Mouse (Mus musculus) heart, postnatal 0 days (tissue): ENCODE measurements around the gene Myom3. TPM values are rescaled to one million over a fixed set of nuclear protein-coding genes. Genes with fewer than 3 reads are reported as not detected.
A peak's percentile ranks its signal among the peaks of the same experiment; 100 is the strongest.

Experiments
- ATAC-seq: fragments of 200-750 bp; cut with Nextera tagmentation; 2 replicates; pipeline ENCODE4 v1.8.0; 2017; ENCODE audit warnings: low read depth, moderate number of reproducible peaks, moderate library complexity; ENCODE audit not compliant: insufficient read depth
- DNase-seq: peaks from one replicate; pipeline ENCODE4 v3.0.0-alpha.2; 2016; ENCODE audit warnings: low spot score
- H3K27ac ChIP-seq: fragments of 300-500 bp; sonication (generic); 2 replicates; pipeline ENCODE4 v1.5.1; 2014; ENCODE audit warnings: low read depth, mild to moderate bottlenecking
- H3K27me3 ChIP-seq: fragments of 300-500 bp; sonication (generic); 2 replicates; pipeline ENCODE4 v1.6.1; 2014; ENCODE audit warnings: low read length, mixed read lengths; ENCODE audit not compliant: control insufficient read depth, insufficient read depth
- H3K36me3 ChIP-seq: fragments of 300-500 bp; sonication (generic); replicated peaks from 2 replicates; pipeline ENCODE4 v1.6.1; 2014; ENCODE audit warnings: low read length, mixed read lengths; ENCODE audit not compliant: control insufficient read depth, insufficient read depth
- H3K4me1 ChIP-seq: fragments of 300-500 bp; sonication (generic); 2 replicates; pipeline ENCODE4 v1.6.1; 2014; ENCODE audit warnings: antibody characterized with exemption; ENCODE audit not compliant: control insufficient read depth, insufficient read depth
- H3K4me2 ChIP-seq: fragments of 300-500 bp; sonication (generic); 2 replicates; pipeline ENCODE4 v1.6.1; 2014; ENCODE audit warnings: low read depth, mild to moderate bottlenecking, low read length, moderate library complexity
- H3K4me3 ChIP-seq: fragments of 300-500 bp; sonication (generic); 2 replicates; pipeline ENCODE4 v1.5.1; 2014; ENCODE audit warnings: low read depth, low read length
- H3K9ac ChIP-seq: fragments of 300-500 bp; sonication (generic); replicated peaks from 2 replicates; pipeline ENCODE4 v1.6.1; 2014; ENCODE audit warnings: low read depth, low read length, mixed read lengths
- H3K9me3 ChIP-seq: fragments of 300-500 bp; sonication (generic); replicated peaks from 2 replicates; pipeline ENCODE4 v1.6.1; 2016; ENCODE audit warnings: low read length; ENCODE audit not compliant: control insufficient read depth
- CTCF ChIP-seq: IDR thresholded peaks from 2 replicates; pipeline ENCODE4 v1.5.1; 2016; ENCODE audit warnings: antibody characterized with exemption, control low read depth, low read depth
- EP300 ChIP-seq: IDR thresholded peaks from 2 replicates; pipeline ENCODE4 v1.6.1; 2016; ENCODE audit warnings: antibody characterized with exemption, low read depth
- WGBS: fragments of 180-500 bp; shearing (Covaris S2); extraction: QIAGEN DNeasy Blood & Tissue Kit; methylation state at CpG from one replicate; pipeline ENCODE4 v1.1.7; 2014; 5-methylcytosine and 5-hydroxymethylcytosine counted together
- polyA plus RNA-seq: library from polyadenylated mRNA; unstranded; fragments of >200 nt; fragmentation: Nextera tagmentation; extraction: Ambion mirVana; gene quantifications from 2 replicates; pipeline ENCODE4 v1.2.1, GENCODE M21; 2015
- total RNA-seq: library from RNA; depleted of rRNA; stranded (reverse); fragments of >200 nt; gene quantifications from 2 replicates; pipeline ENCODE4 v1.2.3, GENCODE M21; 2014; ENCODE audit warnings: low replicate concordance

Myom3 gene
- total and polyA plus RNA-seq, 2 experiments from 2014 or later, result 0.27 to 0.82 TPM

DNA sequence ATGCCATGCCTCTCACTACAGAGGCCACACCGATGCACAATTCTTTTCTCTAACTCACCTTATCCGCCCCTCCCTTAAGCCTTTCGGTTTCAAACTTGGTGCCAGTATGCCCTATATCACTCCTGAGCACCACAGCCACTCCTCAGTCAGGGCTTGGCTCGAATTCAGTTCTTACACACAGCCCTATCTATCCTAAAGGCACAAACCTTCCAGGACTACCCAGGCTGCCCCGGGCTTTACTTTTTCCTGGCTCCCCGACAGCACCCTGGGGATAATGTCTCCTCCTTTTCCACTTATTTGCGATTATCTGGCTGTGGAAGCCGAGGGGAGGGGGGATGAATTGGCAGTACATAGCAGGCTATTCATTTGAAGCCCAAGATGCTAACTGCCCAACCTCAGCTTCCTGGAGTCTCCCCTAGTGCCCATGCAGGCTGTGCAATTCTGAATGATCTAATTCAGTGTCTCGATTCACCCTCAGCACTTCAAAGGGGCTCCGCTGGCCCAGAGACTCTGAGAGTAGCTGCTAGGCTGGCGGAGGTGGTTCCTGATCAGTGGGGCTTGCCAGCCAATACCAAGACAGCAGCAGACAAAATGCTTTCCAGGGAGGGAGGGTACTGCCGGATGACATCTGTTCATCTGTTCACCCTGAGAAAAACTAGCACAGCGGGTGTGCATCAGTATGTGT lies 91.0 kb downstream of the Myom3 start:
- no peak overlapping the region for H3K9ac ChIP-seq
- TF ChIP-seq EP300, result no peak
- no peak for TF ChIP-seq CTCF
- peaks cover 20% of the 10 kb centered on the region for H3K4me1 ChIP-seq
- ATAC-seq, result no peak
- 39% methylated on average over 13 of the region's 13 CpGs for WGBS
- no peak overlapping the region for H3K4me3 ChIP-seq
- no peaks in the 10 kb centered on the region for H3K36me3 ChIP-seq
- H3K9me3 ChIP-seq, result no peaks in the 10 kb centered on the region
- H3K4me2 ChIP-seq, result no peak overlapping the region
- H3K27me3 ChIP-seq, result no peaks in the 10 kb centered on the region
- H3K27ac ChIP-seq, result no peak overlapping the region; the same call in 1 of the 2 replicates
- DNase-seq, result no peak

GRCm38 (mm10) chr4:135851942-135852341 lies 92.4 kb downstream of the Myom3 start:
- H3K36me3 ChIP-seq, result no peaks in the 10 kb centered on the region
- no peak overlapping the region for H3K9ac ChIP-seq
- no peak overlapping the region for H3K4me2 ChIP-seq
- H3K4me1 ChIP-seq, result peaks cover 19% of the 10 kb centered on the region
- no peak for ATAC-seq
- no peak for TF ChIP-seq CTCF
- DNase-seq, result no peak
- no peak overlapping the region for H3K27ac ChIP-seq
- WGBS, result 84% methylated on average over 9 of the region's 9 CpGs
- no peak overlapping the region for H3K4me3 ChIP-seq
- H3K27me3 ChIP-seq, result no peaks in the 10 kb centered on the region
- no peaks in the 10 kb centered on the region for H3K9me3 ChIP-seq

DNA sequence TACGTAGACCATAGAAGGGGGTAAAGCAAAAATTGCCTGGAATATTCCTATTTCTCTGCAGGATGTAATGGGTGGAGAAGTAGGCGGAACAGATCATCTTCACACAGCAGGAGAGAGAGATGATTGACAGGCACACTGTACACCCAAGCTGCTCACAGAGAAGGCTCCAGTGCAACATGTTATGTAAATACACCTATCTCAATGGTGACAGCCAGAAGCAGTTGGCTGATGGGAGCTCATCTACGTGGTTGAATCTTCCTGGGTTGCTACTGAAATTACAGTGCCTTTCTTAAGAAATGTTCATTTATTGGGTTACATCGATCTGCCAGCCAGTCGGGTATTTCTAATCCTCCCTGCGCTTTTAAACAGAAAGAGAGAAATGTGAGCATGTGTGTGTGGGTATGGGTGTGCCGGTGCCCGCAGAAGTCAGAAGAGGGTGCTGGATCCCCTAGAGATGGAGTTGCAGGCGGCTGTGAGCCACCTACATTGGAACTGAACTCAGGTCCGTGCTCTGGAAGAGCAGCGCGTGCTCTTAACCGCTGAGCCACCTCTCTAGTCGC lies 94.6 kb downstream of the Myom3 start:
- TF ChIP-seq CTCF, result no peak
- no peak for TF ChIP-seq EP300
- H3K4me1 ChIP-seq, result peaks cover 31% of the 10 kb centered on the region
- no peak overlapping the region for H3K27ac ChIP-seq
- H3K4me3 ChIP-seq, result no peak overlapping the region
- H3K4me2 ChIP-seq, result no peak overlapping the region
- H3K9me3 ChIP-seq, result no peaks in the 10 kb centered on the region
- no peaks in the 10 kb centered on the region for H3K27me3 ChIP-seq
- ATAC-seq (no peak), DNase-seq (no peak)
- WGBS, result 90% methylated on average over 14 of the region's 14 CpGs
- no peaks in the 10 kb centered on the region for H3K36me3 ChIP-seq
- H3K9ac ChIP-seq, result no peak overlapping the region

GRCm38 (mm10) chr4:135854630-135855029 lies 95.1 kb downstream of the Myom3 start:
- Histone ChIP-seq H3K36me3 (no peaks in the 10 kb centered on the region), H3K27me3 (no peaks in the 10 kb centered on the region), H3K9ac (no peak overlapping the region), H3K4me3 (no peak overlapping the region), H3K9me3 (no peaks in the 10 kb centered on the region), H3K4me2 (peak overlapping the region; percentile 87), H3K4me1 (peaks cover 37% of the 10 kb centered on the region), H3K27ac (peak overlapping the region; percentile 98)
- no peak for ATAC-seq
- 78% methylated on average over 11 of the region's 11 CpGs for WGBS
- TF ChIP-seq CTCF, result no peak
- TF ChIP-seq EP300, result no peak
- no peak for DNase-seq

DNA sequence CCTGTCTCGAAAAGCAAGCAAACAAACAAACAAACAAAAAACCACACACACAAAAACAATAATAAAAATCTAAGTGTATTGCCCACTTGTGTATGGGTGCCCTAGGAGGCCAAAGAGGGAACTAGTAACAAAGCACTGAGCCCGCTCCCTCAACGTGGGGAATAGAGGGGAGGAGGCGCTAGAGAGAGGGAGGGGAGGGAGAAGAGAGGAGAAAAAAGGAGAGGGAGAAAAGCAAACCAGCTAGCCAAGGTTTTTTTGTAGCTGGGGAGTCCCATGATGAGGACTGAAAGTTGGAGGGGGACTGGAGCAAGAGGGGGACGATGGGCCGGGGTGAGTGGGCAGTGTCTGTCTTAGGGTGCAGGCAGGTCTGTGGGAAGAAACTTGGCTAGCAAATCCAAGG lies 95.6 kb downstream of the Myom3 start:
- H3K4me2 ChIP-seq, result peak overlapping the region; percentile 87
- peaks cover 39% of the 10 kb centered on the region for H3K4me1 ChIP-seq
- DNase-seq, result no peak
- 10% methylated on average over 6 of the region's 6 CpGs for WGBS
- no peaks in the 10 kb centered on the region for H3K36me3 ChIP-seq
- no peaks in the 10 kb centered on the region for H3K9me3 ChIP-seq
- H3K4me3 ChIP-seq, result peak overlapping the region; percentile 93
- H3K27ac ChIP-seq, result peak overlapping the region; percentile 98
- TF ChIP-seq CTCF (peak; percentile 13; the same call in 1 of the 2 replicates), EP300 (no peak)
- H3K27me3 ChIP-seq, result no peaks in the 10 kb centered on the region
- peak overlapping the region; percentile 71 for H3K9ac ChIP-seq
- no peak for ATAC-seq
